Mouse (Mus musculus) kidney, adult 9 months (tissue): ENCODE measurements around the gene Crtc3.

Experiments used
- DNase-seq: peaks from one replicate; pipeline ENCODE4 v3.0.0; 2022

Crtc3 gene

DNA sequence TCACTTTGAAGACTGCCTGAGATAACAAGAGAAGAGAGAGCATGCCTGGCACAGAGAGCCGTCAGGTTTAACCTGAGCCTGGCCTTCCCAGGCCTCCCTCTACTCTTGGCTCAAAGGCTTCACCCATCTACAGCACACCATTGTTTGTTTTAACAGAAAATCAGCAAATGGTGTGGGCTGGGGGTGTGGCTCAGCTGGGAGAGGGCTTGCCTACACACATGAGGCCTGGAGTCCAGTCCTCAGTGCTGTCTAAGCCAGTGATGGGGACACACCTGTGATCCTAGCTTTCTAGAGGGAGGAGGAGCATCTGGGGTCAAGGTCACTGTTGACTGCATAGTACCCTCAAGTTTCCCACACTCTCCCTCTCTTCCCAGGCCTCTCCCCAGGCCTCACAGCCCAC lies 6.0 kb downstream of the Crtc3 start:
- DNase-seq: no peak

DNA sequence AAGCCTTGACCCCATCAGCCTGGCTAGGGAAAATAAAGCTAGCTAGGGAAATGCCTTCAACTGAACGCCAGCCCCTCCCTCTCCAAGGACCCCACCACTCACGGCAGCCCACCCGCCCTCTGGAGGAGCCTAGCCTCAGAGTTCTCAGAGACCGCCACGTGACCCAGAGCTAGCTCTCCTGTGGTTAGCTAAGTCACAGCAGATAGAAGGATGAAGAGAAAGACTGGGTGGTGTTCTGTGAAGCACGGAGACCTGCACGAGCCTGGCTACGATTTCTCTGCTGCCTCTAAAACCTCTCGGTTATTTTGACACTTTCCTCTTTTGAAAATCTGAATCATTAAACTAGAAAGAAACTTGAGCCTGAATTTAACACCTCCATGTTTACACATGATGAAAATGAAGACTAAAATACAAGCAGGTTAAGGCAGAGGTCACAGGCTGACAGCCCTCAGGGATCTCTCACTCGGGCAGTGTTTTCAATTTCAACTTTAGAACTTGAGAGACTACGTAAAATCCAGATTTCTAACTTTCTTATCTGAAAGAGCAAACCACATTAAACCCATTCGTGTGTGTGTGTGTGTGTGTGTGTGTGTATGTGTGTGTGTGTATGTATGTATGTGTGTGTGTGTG lies 8.3 kb downstream of the Crtc3 start:
- no peak for DNase-seq

DNA sequence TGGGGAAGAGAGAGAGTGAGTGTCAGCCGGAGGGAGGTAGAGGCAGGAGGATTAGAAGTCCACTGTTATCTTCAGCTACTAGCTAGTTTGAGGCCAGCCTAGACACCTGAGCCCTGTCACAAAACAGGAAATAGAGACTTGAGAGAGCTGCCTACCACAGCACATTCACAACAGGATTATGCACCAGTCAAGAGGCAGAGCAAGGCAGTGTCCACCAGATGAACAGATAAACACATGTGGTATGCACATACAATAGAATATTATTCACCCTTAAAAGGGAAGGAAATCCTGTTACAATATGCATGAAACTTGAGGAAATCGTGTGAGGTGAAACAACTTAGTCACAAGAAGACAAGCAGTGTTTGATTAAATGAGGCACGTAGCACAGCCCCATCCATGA lies 16.4 kb downstream of the Crtc3 start:
- DNase-seq: no peak

DNA sequence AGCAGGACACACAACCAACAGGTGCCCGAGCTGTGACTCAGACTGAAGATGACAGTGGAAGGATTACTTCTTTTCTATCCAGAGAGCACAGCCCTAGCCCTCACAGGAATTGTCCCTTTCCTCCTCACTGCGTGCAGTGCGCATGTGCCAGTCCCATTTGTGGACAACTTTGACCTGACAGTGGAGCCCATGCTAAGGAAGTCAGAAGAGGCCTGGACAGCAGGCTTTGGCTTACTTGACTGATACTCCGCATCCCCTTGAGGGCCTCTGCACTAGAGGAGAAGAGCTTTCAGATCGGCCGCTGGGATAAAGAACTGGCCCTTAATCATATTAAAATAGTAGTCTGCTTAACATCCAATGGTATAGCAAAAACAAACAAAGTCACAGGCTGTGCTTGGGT lies 17.8 kb downstream of the Crtc3 start:
- DNase-seq: no peak

DNA sequence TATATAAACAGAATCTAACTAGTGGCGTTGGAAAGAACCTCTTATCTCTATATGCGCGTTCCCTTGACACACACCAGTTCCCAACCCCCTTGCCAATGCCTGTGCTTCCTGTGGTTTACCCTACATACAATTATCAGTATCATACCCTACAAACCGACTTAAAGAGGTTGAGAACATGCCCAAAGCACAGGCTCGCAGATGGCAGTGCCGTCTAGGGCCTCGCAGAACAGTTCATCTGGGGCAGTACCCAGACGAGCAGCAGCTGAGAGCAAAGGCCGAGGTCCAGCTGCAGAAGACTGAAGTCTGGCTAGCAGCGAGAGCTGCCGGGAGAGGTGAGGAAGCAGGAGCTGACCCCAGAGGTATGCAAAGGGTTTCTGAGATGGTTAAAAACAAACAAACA lies 21.5 kb downstream of the Crtc3 start:
- DNase-seq: peak; percentile 64

DNA sequence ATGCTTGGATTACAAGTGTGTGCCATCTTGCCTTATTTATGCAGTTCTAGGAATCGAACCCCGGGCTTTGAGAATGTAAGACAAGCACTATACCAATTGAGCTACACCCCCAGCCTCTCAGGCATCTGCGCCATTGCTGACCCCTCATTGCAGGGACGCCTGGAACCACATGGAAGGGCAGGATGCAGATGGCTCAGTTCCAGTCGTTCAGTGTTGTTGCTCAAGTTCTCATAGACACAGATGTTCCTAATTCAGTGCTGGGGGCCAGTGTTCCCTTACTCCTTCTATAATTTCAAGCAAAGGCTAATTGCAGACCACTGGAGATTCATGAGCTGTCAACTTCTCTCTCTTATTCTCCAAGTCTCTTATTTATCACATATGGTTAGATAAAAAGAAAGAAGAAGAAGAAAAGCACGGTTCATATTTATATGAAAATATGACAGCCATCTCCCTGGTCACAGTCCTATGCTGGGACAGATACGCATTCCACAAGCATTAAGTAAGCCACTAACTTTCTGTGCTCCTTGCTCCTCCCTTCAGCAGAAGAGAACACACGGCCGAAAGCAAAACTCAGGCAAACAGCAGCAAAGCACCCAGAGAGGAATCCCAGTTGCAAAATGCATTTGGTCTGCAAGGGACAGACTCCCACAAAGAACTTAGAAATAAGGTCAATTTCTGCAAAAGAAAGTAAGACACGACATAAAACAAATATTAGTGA lies 22.3 kb downstream of the Crtc3 start:
- peak; percentile 15 for DNase-seq

DNA sequence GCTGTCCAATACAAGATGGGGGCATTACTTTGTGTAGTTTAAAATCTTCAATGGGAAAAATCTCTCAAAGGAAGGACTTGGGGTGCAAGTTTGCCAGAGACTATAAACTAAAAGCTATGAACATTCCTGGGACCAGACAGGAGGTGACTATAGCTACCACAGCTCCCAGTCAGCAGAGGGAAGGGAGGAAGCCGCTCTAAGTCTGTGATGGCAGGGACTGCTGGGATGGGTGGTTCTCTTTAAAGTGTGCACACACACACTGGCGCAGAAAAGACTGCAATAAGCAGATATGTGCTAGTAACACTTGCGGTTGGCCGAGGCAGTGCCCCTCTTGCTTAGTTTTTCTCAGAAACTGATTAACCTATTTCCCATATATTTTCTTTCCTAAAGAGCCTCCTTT lies 27.6 kb downstream of the Crtc3 start:
- no peak for DNase-seq

DNA sequence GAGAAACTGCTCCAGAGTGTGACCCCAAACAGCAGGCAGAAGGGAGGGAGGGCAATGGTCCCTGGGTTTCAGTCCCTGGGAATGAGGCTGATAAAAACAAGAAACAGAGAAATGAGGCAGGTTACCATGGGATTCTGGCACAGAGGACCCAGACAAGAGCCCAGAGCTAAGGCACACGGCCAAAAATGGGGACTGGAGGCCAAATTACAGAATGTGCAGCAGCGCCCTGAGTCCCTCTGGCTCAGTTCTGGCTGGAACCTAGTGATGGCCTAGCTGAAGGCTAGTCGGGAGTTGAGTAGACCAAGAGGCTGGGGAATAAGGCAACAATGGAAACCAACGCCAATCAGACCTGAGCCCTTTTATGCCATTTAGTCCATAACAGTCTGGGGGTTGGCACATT lies 28.1 kb downstream of the Crtc3 start:
- peak; percentile 34 for DNase-seq

DNA sequence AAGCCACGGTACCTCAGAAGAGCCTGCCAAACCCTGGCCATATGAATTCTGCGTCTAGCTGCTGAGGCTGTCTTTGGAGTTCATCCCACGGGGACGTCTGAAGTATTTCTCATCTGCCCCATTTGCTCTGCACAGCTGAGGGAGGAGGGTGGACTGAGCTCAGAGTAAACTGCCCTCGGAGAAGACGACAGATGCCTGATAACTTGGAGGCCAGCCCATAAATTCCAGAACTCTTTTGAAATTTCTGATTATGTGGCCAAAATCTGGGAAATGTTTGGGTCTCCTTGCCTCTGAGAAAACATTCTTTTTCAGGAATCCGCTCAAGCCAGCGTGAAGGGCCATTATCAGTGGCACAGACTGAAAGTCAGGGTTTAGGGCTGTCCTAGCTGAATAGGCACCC lies 30.8 kb downstream of the Crtc3 start:
- no peak for DNase-seq

DNA sequence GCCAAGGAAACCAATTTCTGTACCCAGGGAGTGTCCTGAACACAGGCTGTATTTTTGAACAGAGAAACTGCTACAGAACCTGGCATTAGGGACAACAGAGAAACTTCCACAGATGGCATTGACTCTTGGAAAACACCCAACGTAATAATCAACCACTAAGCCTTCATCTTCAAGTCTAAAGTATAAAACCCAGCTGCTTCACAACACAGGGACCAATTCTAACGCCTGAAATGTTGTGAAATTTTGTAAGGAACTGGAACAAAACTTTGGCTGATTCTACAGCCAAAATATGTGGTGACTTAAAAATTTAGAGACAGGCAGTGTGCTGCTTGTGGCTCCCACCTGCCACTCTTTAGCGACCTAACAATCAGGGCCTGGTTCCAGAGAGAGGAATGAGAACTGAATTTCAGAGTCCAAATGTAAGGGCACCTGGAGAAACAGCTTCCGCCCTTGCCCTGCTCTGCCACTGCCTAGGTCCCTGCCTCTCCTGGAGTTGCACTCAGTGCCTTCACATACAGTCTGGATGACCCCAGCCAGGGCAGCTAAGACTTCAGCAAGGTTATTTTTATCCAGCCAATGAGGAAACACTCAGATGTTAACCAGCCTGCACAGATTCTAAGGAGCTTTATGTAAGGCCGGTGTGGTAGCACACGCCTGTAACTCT lies 33.2 kb downstream of the Crtc3 start:
- DNase-seq: peak; percentile 31

DNA sequence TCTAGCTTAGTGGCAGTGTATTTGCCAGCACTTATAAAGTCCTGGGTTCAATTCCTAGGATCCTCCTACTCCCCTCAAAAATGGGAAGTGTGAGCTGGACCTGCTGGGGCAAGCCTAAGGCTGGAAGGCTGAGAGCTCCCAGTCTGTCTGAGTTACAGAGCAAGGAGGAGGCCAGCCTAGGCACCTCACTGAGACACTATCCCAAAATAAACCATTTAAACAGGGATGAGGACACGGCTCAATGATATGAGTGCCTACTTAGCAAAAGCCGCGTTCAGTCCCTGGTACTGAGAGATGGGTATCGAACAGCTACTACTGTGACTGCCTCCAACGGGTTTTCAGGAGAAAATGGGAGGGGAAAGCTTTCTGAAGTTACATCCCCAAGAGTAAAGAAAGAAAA lies 33.8 kb downstream of the Crtc3 start:
- DNase-seq: no peak

DNA sequence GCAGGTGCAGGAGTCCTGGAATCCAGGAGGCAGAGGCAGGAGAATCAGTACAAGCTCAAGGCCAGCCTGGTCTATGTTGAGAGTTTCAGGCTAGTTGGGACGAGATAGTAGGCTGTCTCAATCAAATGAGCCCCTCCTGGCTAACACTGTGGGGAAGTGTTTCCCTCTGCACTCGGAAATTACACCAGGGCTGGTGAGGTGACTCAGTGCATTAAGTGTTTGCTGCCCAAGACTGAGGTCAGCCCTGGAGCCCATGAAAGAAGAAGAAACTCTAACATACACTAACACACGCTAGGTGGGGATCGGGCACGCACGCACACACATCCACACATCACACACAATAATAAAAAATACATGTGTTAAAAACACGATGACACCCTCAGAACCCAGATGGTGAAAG lies 34.3 kb downstream of the Crtc3 start:
- DNase-seq: no peak

DNA sequence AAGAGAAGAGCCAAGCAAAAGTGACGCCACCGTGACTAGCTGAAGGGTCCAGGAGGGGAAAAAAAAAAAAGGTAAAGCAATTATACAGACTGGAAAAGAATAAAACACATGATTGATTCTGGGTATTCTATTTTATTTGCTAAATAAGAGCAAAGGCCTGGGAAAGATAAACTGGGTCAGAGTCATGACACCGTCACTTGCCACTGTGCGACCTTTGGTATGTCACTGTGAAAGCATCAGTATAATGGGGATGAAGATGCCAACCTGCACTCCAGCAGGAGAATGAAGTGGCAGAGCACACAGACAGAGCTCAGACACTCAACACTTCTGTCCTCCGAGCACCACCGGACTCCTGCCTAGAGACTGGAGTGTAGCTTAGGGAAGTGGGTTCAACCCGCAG lies 34.7 kb downstream of the Crtc3 start:
- no peak for DNase-seq

DNA sequence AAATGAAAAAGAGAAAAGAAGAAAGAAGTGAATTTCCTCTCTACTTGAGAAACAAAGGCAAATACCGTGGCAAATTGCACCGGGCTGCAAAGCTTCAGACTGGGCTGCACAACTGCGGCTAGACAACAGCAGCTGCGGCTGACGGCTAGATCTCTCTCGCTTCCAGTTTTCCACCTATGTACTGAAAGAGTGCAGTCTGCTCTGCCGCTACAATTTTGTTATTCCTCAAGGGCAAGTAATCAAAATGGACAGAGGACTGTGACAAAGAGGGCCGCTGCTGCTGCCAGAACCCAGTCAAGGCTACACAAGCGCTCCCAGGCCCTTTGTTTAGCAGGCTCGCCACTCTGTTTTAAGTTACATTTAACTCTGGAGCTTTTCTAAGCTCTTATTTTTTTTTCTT lies 35.6 kb downstream of the Crtc3 start:
- no peak for DNase-seq

DNA sequence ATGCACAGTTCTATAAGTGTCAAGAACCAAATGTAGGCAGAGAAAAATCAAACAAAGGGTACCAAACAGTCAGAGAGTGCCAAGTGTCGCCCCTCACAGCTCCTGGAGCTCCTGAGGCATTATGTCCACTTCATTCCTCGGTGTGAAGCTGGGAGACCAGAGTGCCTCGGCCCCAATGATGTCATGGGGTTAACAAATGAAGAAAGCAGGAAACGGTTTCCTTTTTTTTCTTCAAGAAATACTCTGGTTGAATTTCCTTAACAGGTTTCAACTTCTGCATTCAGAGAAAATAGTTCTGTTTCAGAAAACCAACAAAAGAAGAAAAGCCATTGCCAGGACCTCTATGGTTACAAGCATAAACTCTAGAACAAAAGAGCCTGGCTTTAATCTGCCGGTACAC lies 36.4 kb downstream of the Crtc3 start:
- DNase-seq: no peak

DNA sequence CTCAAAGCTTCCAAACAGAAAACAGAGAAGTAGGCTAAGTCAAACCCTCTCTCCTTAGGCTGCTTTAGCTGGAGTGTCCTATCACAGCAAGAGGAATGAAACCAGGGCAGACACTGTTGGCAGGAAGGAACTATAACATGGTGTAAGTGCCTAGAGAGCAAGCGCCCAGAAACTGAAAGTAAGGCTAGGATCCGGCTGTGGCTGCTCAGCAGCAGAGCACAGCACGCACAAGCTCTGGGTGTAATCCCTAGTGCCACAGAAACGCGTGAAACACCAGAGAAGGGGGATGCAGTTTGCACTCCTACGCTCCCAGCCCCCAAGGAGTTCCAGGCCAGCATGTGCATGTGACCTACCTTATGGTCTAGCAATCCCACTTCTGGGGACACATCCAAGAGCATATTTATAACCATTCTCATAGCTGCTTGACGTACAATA lies 41.2 kb downstream of the Crtc3 start:
- peak; percentile 32 for DNase-seq

DNA sequence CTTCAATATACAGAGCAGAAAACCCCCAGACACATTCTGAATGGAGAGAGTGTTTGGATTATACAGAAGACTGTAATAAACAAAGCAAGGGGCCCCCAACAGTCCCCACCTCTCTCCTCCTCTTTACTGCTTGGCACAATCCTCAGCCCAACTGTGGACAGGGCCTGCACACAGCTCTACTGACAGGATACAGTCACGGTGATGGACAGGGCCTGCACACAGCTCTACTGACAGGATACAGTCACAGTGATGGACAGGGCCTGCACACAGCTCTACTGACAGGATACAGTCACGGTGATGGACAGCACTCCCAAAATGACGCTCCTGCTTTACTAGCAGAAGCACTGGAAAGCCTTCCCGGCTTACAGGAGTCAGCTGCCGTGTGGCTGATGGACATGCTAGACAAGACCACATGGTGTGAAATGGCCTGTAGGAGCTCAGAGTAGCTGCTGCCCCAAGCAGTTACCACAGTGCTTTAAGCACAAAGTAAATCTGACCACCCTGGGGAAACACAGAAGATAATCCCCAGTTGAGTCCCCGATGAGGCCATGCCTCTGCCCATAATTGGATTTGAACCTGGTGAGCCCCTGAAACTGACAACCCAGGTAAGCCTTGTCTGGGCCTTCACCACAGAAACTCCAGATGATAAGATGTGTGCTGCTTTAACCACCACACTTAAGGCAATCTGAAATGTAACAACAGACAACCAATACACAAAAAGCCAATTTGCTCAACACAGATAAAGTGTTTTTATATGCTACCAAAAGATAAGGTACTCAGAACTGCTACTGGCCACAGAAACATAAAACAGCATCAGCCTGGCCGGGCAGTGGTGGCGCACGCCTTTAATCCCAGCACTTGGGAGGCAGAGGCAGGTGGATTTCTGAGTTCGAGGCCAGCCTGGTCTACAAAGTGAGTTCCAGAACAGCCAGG lies 42.3 kb downstream of the Crtc3 start:
- DNase-seq: no peak

DNA sequence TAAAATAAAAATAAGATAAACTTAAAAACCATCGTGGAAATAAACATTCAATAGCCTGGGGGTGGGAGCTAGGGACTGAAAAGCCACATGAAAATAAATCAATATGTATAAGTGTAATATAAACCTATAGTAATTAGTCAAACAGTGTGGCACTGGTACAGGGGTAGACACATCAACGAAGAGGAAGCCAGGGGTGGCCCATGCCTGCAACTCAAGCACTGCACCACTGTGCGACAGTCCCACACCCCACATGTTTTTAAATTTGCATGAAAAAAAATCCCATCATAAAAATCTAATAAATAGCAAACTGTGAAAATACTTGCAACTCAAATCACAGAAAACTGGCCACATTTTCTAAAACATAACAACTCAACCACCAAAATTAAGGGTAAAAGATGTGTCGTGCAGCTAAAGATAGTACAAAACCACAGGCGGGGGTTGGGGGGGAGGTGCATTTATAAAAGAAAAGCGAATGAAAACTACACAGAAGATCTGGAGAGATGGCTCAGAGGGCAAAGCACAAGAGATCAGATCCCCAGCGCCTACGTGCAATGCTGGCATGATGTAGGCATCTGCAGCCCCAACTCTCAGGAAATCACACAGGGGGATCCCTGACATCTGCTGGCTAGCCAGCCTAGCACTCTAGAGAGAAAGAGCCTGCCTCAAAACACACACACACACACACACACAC lies 45.6 kb downstream of the Crtc3 start:
- no peak for DNase-seq

DNA sequence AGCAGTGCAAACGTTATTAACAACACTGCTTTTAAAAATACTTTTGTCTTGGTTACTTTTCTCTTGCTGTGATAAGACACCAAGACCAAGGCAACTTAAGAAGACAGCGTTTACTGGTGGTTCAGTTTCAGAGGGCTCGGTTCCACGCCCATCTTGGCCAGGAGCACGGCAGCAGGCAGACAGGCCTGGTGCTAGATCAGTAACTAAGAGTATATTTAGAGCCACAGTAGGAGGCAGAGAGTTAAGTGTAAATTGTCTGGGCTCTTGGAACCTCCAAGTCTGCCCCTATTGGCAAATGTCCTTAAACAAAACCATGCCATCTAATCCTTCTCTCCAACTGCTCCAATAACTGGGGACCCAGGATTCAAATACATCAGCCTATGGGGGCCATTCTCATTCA lies 46.1 kb downstream of the Crtc3 start:
- DNase-seq: no peak

DNA sequence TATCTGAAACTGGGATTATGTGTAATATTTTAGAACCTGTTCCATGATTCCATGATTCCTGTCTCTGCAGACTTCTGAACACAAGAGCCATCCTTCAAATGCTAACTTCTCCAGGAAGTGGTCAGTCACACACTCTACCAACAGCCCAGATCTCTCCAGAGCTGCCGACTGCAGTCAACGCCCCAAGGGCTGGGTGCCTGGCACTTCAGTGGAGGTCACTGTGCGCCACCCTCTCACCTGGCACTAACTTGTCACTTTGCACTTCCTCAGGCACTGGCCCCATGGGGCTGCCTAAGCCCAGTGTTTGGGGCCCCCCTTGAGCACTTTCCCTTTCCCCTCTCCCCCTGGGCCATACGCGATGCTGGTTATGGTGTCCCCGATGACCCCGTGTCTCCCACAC lies 46.8 kb downstream of the Crtc3 start:
- DNase-seq: no peak

DNA sequence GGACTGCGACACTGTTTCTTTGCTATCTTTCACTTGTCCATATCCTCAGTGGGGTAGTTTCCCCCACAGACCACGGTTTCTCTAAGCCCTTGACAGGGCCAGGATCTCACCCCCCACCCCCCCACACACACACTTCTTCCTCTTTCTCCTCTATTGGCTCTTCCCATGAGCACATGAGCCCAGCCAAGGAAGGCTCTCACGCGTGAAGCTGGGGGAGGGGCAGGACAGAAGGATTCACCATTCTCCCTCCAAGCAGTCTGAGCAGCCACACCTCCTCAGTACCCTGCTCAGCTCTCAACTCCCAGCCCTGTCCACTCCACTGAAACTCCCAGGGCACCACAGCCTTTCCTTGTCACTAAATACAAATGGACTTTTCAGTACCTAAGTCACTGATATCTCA lies 47.2 kb downstream of the Crtc3 start:
- peak; percentile 62 for DNase-seq

DNA sequence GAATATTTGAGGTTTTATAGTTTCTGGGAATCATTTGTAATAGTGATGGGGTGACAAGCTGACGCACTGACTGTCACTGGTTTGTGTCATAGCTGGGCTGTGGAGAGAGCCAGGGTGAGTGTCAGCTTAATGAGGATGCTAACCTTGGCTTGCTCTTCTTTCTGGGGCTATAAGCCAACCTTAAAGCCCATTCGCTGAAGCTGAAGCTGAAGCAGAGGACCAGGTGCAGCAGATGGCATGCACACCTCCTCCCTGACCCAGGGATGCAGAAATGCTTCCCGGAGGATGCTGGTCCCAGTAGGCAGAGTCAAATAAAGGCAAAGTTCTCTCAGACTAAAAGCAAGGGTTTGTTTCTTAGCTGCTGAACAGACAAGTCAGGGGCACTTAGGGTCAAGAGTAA lies 48.7 kb downstream of the Crtc3 start:
- no peak for DNase-seq

DNA sequence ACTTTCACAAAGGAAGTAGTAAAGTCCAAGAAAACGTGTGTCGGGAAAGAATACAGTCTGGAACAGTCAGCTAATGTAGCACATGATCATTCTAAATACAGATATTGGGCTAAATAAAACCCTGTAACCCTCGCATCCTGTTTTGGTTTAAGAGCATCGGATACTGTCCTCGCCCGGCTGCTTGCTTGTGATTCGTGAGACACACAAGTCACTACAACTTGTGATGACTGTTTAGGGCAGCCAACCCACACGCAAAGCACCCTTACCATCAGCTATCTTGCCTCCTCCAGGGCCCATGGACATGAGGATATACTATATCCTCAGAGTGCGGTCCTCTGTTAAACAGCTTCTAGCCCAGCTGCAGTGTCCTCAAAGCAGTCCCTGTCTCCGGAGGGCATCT lies 50.2 kb downstream of the Crtc3 start:
- no peak for DNase-seq
